Mouse (Mus musculus) forebrain, embryonic 11.5 days (tissue): ENCODE data around the gene Rbm25. TPM values are rescaled to one million over a fixed set of nuclear protein-coding genes. Genes with fewer than 3 reads are reported as not detected.

ENCODE experiments used
- ATAC-seq: fragments of 200-750 bp; cut with Nextera tagmentation; replicated peaks from 2 replicates; pipeline ENCODE4 v1.8.0; 2017; ENCODE audit warnings: moderate TSS enrichment; ENCODE audit not compliant: low FRiP score
- DNase-seq: peaks from one replicate; pipeline ENCODE4 v3.0.0-alpha.2; 2017; ENCODE audit warnings: low spot score
- H3K27ac ChIP-seq: fragments of 300-500 bp; sonication (generic); 2 replicates; pipeline ENCODE4 v1.5.1; 2014; ENCODE audit warnings: low read depth, low read length
- H3K27me3 ChIP-seq: fragments of 300-500 bp; sonication (generic); 2 replicates; pipeline ENCODE4 v1.6.1; 2014; ENCODE audit warnings: mild to moderate bottlenecking, low read length, mixed read lengths; ENCODE audit not compliant: control insufficient read depth, insufficient read depth
- H3K36me3 ChIP-seq: fragments of 300-500 bp; sonication (generic); 2 replicates; pipeline ENCODE4 v1.6.1; 2014; ENCODE audit warnings: mild to moderate bottlenecking, low read length, moderate library complexity, mixed read lengths; ENCODE audit not compliant: control insufficient read depth, insufficient read depth
- H3K4me1 ChIP-seq: fragments of 300-500 bp; sonication (generic); replicated peaks from 2 replicates; pipeline ENCODE4 v1.6.1; 2014; ENCODE audit warnings: low read length, mixed read lengths; ENCODE audit not compliant: control insufficient read depth, insufficient read depth
- H3K4me2 ChIP-seq: fragments of 300-500 bp; sonication (generic); 2 replicates; pipeline ENCODE4 v1.6.1; 2014; ENCODE audit warnings: low read depth, mild to moderate bottlenecking, low read length, moderate library complexity, mixed read lengths; ENCODE audit not compliant: severe bottlenecking
- H3K4me3 ChIP-seq: fragments of 300-500 bp; sonication (generic); 2 replicates; pipeline ENCODE4 v1.5.1; 2014; ENCODE audit warnings: low read depth, low read length
- H3K9ac ChIP-seq: fragments of 300-500 bp; sonication (generic); 2 replicates; pipeline ENCODE4 v1.6.1; 2014; ENCODE audit warnings: low read length
- H3K9me3 ChIP-seq: fragments of 300-500 bp; sonication (generic); 2 replicates; pipeline ENCODE4 v1.6.1; 2016; ENCODE audit warnings: low read length, mixed read lengths; ENCODE audit not compliant: control insufficient read depth
- WGBS: fragments of 180-500 bp; shearing (Covaris S2); extraction: QIAGEN DNeasy Blood & Tissue Kit; methylation state at CpG from one replicate; pipeline ENCODE4 v1.1.7; 2014; 5-methylcytosine and 5-hydroxymethylcytosine counted together
- polyA plus RNA-seq: library from polyadenylated mRNA; unstranded; fragments of >200 nt; fragmentation: Nextera tagmentation; extraction: Ambion mirVana; gene quantifications from 2 replicates; pipeline ENCODE4 v1.2.1, GENCODE M21; 2014

Rbm25 gene
- polyA plus RNA-seq, 1 experiment from 2014 or later, result 298 TPM

- 89% methylated on average over 9 of the region's 9 CpGs for WGBS
- Histone ChIP-seq H3K4me1 (no peaks in the 10 kb centered on the region), H3K9me3 (no peaks in the 10 kb centered on the region), H3K4me3 (no peak overlapping the region), H3K36me3 (no peaks in the 10 kb centered on the region), H3K27ac (no peak overlapping the region), H3K27me3 (no peaks in the 10 kb centered on the region), H3K4me2 (no peak overlapping the region), H3K9ac (no peak overlapping the region)
- DNase-seq, result no peak
- ATAC-seq, result no peak
These were observed 55.7 kb downstream of the Rbm25 start for GRCm38 (mm10) chr12:83686575-83687350.

GRCm38 (mm10) chr12:83687934-83688315 lies 56.9 kb downstream of the Rbm25 start, which contains the start of gene Psen1:
Gene Psen1, plus strand, starts transcription at chr12:83688152.
- H3K27ac ChIP-seq, result peak within 1 kb of the TSS; percentile 81
- H3K9ac ChIP-seq, result peak within 1 kb of the TSS; percentile 91
- WGBS, result under 1% methylated on average over 38 of the region's 38 CpGs
- ATAC-seq, result peak; percentile 99
- H3K36me3 ChIP-seq, result no peaks in the 10 kb centered on the region
- H3K9me3 ChIP-seq, result no peaks in the 10 kb centered on the region
- no peaks in the 10 kb centered on the region for H3K27me3 ChIP-seq
- H3K4me3 ChIP-seq, result peak within 1 kb of the TSS; percentile 93
- no peaks in the 10 kb centered on the region for H3K4me1 ChIP-seq
- peak; percentile 98 for DNase-seq
- H3K4me2 ChIP-seq, result peak within 1 kb of the TSS; percentile 87

- 1% methylated on average over 48 of the region's 49 CpGs for WGBS
- Histone ChIP-seq H3K4me3 (peak overlapping the region; percentile 93), H3K36me3 (no peaks in the 10 kb centered on the region), H3K9ac (peak overlapping the region; percentile 91), H3K4me1 (no peaks in the 10 kb centered on the region), H3K9me3 (no peaks in the 10 kb centered on the region), H3K4me2 (peak overlapping the region; percentile 87), H3K27ac (peak overlapping the region; percentile 81), H3K27me3 (no peaks in the 10 kb centered on the region)
- DNase-seq, result no peak
- ATAC-seq, result peak; percentile 81
These were observed 57.5 kb downstream of the Rbm25 start for GRCm38 (mm10) chr12:83688316-83689086.

GRCm38 (mm10) chr12:83689087-83689432 lies 58.0 kb downstream of the Rbm25 start:
- no peaks in the 10 kb centered on the region for H3K27me3 ChIP-seq

GRCm38 (mm10) chr12:83694011-83694410 lies 63.0 kb downstream of the Rbm25 start:
- Histone ChIP-seq H3K9ac (no peak overlapping the region), H3K36me3 (no peaks in the 10 kb centered on the region), H3K27me3 (no peaks in the 10 kb centered on the region), H3K4me3 (no peak overlapping the region), H3K9me3 (no peaks in the 10 kb centered on the region), H3K27ac (no peak overlapping the region), H3K4me1 (no peaks in the 10 kb centered on the region), H3K4me2 (no peak overlapping the region)
- DNase-seq, result no peak
- 95% methylated on average over 5 of the region's 5 CpGs for WGBS
- ATAC-seq, result no peak

More at GRCm38 (mm10) chr12:83689087-83689432, 58.0 kb downstream of the Rbm25 start:
- ATAC-seq (no peak), DNase-seq (no peak)
- Histone ChIP-seq H3K27ac (no peak overlapping the region), H3K36me3 (no peaks in the 10 kb centered on the region), H3K9ac (peak overlapping the region; percentile 91), H3K4me1 (no peaks in the 10 kb centered on the region), H3K4me2 (peak overlapping the region; percentile 87), H3K4me3 (peak overlapping the region; percentile 93), H3K9me3 (no peaks in the 10 kb centered on the region)
- 38% methylated on average over 6 of the region's 6 CpGs for whole genome bisulfite sequencing

- Histone ChIP-seq H3K27ac (no peak overlapping the region), H3K36me3 (no peaks in the 10 kb centered on the region; the same call in 1 of the 2 replicates), H3K4me2 (no peak overlapping the region), H3K9me3 (no peaks in the 10 kb centered on the region), H3K27me3 (no peaks in the 10 kb centered on the region), H3K4me3 (no peak overlapping the region), H3K9ac (no peak overlapping the region), H3K4me1 (no peaks in the 10 kb centered on the region)
- DNase-seq (no peak), ATAC-seq (no peak)
- WGBS, result 94% methylated on average over 3 of the region's 3 CpGs
These were observed 63.6 kb downstream of the Rbm25 start for GRCm38 (mm10) chr12:83694669-83695068.

- WGBS, result 93% methylated on average over 4 of the region's 4 CpGs
- Histone ChIP-seq H3K36me3 (no peaks in the 10 kb centered on the region; the same call in 1 of the 2 replicates), H3K9ac (no peak overlapping the region), H3K27ac (no peak overlapping the region), H3K9me3 (no peaks in the 10 kb centered on the region), H3K4me2 (no peak overlapping the region), H3K4me3 (no peak overlapping the region), H3K27me3 (no peaks in the 10 kb centered on the region), H3K4me1 (no peaks in the 10 kb centered on the region)
- DNase-seq (no peak), ATAC-seq (no peak)
These were observed 67.6 kb downstream of the Rbm25 start for GRCm38 (mm10) chr12:83698637-83699036.

GRCm38 (mm10) chr12:83701608-83702007 lies 70.6 kb downstream of the Rbm25 start:
- Histone ChIP-seq H3K9me3 (no peaks in the 10 kb centered on the region), H3K4me3 (no peak overlapping the region), H3K9ac (no peak overlapping the region), H3K4me1 (no peaks in the 10 kb centered on the region), H3K27me3 (no peaks in the 10 kb centered on the region), H3K36me3 (no peaks in the 10 kb centered on the region; the same call in 1 of the 2 replicates), H3K4me2 (no peak overlapping the region), H3K27ac (no peak overlapping the region)
- 84% methylated on average over 7 of the region's 7 CpGs for WGBS
- ATAC-seq (no peak), DNase-seq (no peak)
